Mouse (Mus musculus) CH12.LX (cell line): ENCODE measurements at regions not wholly inside any gene's neighbourhood (a gene's known extent, or its start where the extent isn't known, plus 50 kb on each side); places are given as distances from the start of the nearest gene placed in this dataset.

Experiments used
- DNase-seq: peaks from one replicate; pipeline ENCODE4 v3.0.0-alpha.2; 2013; ENCODE audit errors: extremely low read depth
- H3K27ac ChIP-seq: 2 replicates; pipeline ENCODE4 v1.5.1; 2012; ENCODE audit warnings: low read depth, mild to moderate bottlenecking, control low read depth, moderate library complexity; ENCODE audit not compliant: insufficient read depth
- H3K27me3 ChIP-seq: replicated peaks from 2 replicates; pipeline ENCODE3; 2012; ENCODE audit warnings: inconsistent platforms
- H3K36me3 ChIP-seq, 2 experiments: replicated peaks in 1 of 2; 2 replicates each; pipeline versions ENCODE3 to v1.6.1; 2012; ENCODE audit warnings: inconsistent platforms in 1 of 2, low read length in 1 of 2, mild to moderate bottlenecking in 1 of 2, mixed read lengths in 1 of 2, moderate library complexity in 1 of 2; ENCODE audit not compliant: control insufficient read depth in 1 of 2, insufficient read depth in 1 of 2
- H3K4me1 ChIP-seq, 2 experiments: 2 replicates each; pipeline ENCODE4 v1.6.1; 2012; ENCODE audit warnings: inconsistent platforms in 1 of 2, moderate library complexity in 1 of 2; ENCODE audit not compliant: insufficient read depth in 2 of 2, control insufficient read depth in 1 of 2
- H3K4me2 ChIP-seq: 2 replicates; pipeline ENCODE4 v1.6.1; 2012; ENCODE audit warnings: low read depth, mild to moderate bottlenecking, control low read depth; ENCODE audit not compliant: poor library complexity, insufficient read depth, severe bottlenecking
- H3K4me3 ChIP-seq, 3 experiments: fragments of 150-350 bp in 1 of 3; sonication (generic) in 1 of 3; replicated peaks in 1 of 3; 2 replicates each; pipeline versions ENCODE3 to v1.5.1; 2011 to 2012; ENCODE audit warnings: low read depth in 2 of 3, low read length in 2 of 3, mild to moderate bottlenecking in 2 of 3, moderate library complexity in 2 of 3, control low read depth in 1 of 3, improper control_type of control experiment in 1 of 3, inconsistent platforms in 1 of 3, mixed read lengths in 1 of 3; ENCODE audit not compliant: poor library complexity in 1 of 3
- H3K79me2 ChIP-seq: replicated peaks from 2 replicates; pipeline ENCODE4 v1.6.1; 2012; ENCODE audit warnings: mild to moderate bottlenecking, moderate library complexity; ENCODE audit not compliant: control insufficient read depth, poor library complexity, insufficient read depth, severe bottlenecking; ENCODE audit errors: extremely low read depth
- H3K9ac ChIP-seq: 2 replicates; pipeline ENCODE4 v1.6.1; 2012; ENCODE audit warnings: low read depth, mild to moderate bottlenecking, control low read depth, moderate library complexity; ENCODE audit not compliant: insufficient read depth
- H3K9me3 ChIP-seq: replicated peaks from 2 replicates; pipeline ENCODE3; 2012; ENCODE audit warnings: low read length, inconsistent platforms, mixed read lengths
- BHLHE40 ChIP-seq: IDR thresholded peaks from 2 replicates; pipeline ENCODE4 v1.6.1; 2011; ENCODE audit warnings: mild to moderate bottlenecking, low read depth, low read length, improper control_type of control experiment
- CHD1 ChIP-seq: IDR thresholded peaks from 2 replicates; pipeline ENCODE4 v1.6.1; 2012; ENCODE audit warnings: low read depth, low read length, improper control_type of control experiment, inconsistent platforms
- CTCF ChIP-seq, 2 experiments: IDR thresholded peaks in 1 of 2; conservative IDR thresholded peaks in 1 of 2; 2 replicates each; pipeline ENCODE4 v1.5.1; 2011 to 2012; ENCODE audit warnings: low read depth in 2 of 2, low read length in 2 of 2, improper control_type of control experiment in 1 of 2, inconsistent platforms in 1 of 2, mild to moderate bottlenecking in 1 of 2, moderate library complexity in 1 of 2
- ELF1 ChIP-seq: IDR thresholded peaks from 2 replicates; pipeline ENCODE4 v1.6.1; 2014; ENCODE audit warnings: low read depth, mild to moderate bottlenecking, inconsistent platforms, low read length, improper control_type of control experiment
- EP300 ChIP-seq: IDR thresholded peaks from 2 replicates; pipeline ENCODE4 v1.6.1; 2011; ENCODE audit warnings: low read length, improper control_type of control experiment
- ETS1 ChIP-seq: conservative IDR thresholded peaks from 2 replicates; pipeline ENCODE4 v1.6.1; 2012; ENCODE audit warnings: low read depth, mild to moderate bottlenecking, inconsistent platforms, low read length, improper control_type of control experiment, moderate library complexity
- HCFC1 ChIP-seq: IDR thresholded peaks from 2 replicates; pipeline ENCODE4 v1.6.1; 2012; ENCODE audit warnings: low read depth, mild to moderate bottlenecking, inconsistent platforms, low read length, improper control_type of control experiment
- IRF4 ChIP-seq: IDR thresholded peaks from 2 replicates; pipeline ENCODE4 v1.6.1; 2014; ENCODE audit warnings: low read depth, mild to moderate bottlenecking, inconsistent platforms, low read length, improper control_type of control experiment
- JUND ChIP-seq: conservative IDR thresholded peaks from 2 replicates; pipeline ENCODE4 v1.6.1; 2011; ENCODE audit warnings: low read depth, low read length, improper control_type of control experiment
- KAT2A ChIP-seq: IDR thresholded peaks from 2 replicates; pipeline ENCODE4 v1.6.1; 2012; ENCODE audit warnings: low read length, improper control_type of control experiment, inconsistent platforms; ENCODE audit not compliant: insufficient replicate concordance
- MAFK ChIP-seq: IDR thresholded peaks from 2 replicates; pipeline ENCODE4 v1.6.1; 2011; ENCODE audit warnings: low read length, improper control_type of control experiment; ENCODE audit not compliant: insufficient replicate concordance
- MAX ChIP-seq: IDR thresholded peaks from 2 replicates; pipeline ENCODE4 v1.6.1; 2011; ENCODE audit warnings: low read length, improper control_type of control experiment
- MAZ ChIP-seq: IDR thresholded peaks from 2 replicates; pipeline ENCODE4 v1.6.1; 2012; ENCODE audit warnings: low read depth, mild to moderate bottlenecking, inconsistent platforms, low read length, improper control_type of control experiment, moderate library complexity
- MXI1 ChIP-seq: IDR thresholded peaks from 2 replicates; pipeline ENCODE4 v1.6.1; 2011; ENCODE audit warnings: mild to moderate bottlenecking, low read depth, low read length, improper control_type of control experiment
- MYC ChIP-seq: IDR thresholded peaks from 2 replicates; pipeline ENCODE4 v1.6.1; 2011; ENCODE audit warnings: low read depth, mild to moderate bottlenecking, improper control_type of control experiment, low read length
- NRF1 ChIP-seq: IDR thresholded peaks from 2 replicates; pipeline ENCODE4 v1.6.1; 2014; ENCODE audit warnings: low read depth, mild to moderate bottlenecking, inconsistent platforms, low read length, improper control_type of control experiment, moderate library complexity
- SIN3A ChIP-seq: IDR thresholded peaks from 2 replicates; pipeline ENCODE4 v1.6.1; 2012; ENCODE audit warnings: low read length, improper control_type of control experiment, inconsistent platforms
- SMC3 ChIP-seq: IDR thresholded peaks from 2 replicates; pipeline ENCODE4 v1.6.1; 2011; ENCODE audit warnings: low read depth, low read length, improper control_type of control experiment
- TCF12 ChIP-seq: IDR thresholded peaks from 2 replicates; pipeline ENCODE4 v1.6.1; 2014; ENCODE audit warnings: low read depth, mild to moderate bottlenecking, inconsistent platforms, low read length, improper control_type of control experiment
- USF1 ChIP-seq: IDR thresholded peaks from 2 replicates; pipeline ENCODE4 v1.6.1; 2014; ENCODE audit warnings: low read depth, mild to moderate bottlenecking, inconsistent platforms, low read length, improper control_type of control experiment
- USF2 ChIP-seq: conservative IDR thresholded peaks from 2 replicates; pipeline ENCODE4 v1.6.1; 2011; ENCODE audit warnings: low read depth, low read length, improper control_type of control experiment
- ZC3H11A ChIP-seq: IDR thresholded peaks from 2 replicates; pipeline ENCODE4 v1.6.1; 2012; ENCODE audit warnings: low read depth, mild to moderate bottlenecking, inconsistent platforms, low read length, improper control_type of control experiment
- ZKSCAN1 ChIP-seq: IDR thresholded peaks from 2 replicates; pipeline ENCODE4 v1.6.1; 2012; ENCODE audit warnings: low read depth, inconsistent platforms, low read length, improper control_type of control experiment, borderline replicate concordance
- ZNF384 ChIP-seq: IDR thresholded peaks from 2 replicates; pipeline ENCODE4 v1.6.1; 2012; ENCODE audit warnings: low read depth, low read length, improper control_type of control experiment, inconsistent platforms
- dilution Hi-C: fragments of 300-500 bp; cut with MboI; formaldehyde crosslinking; loops from 2 replicates; pipeline ENCODE4 v1.14.3; 2020; ENCODE audit warnings: low sequenced_read_pairs; ENCODE audit not compliant: extremely low pct_unique_long_range_greater_than_20kb, extremely low pct_ligation_motif_present
- in situ Hi-C: fragments of 300-500 bp; cut with MboI; formaldehyde crosslinking; loops from 3 replicates; pipeline ENCODE4 v1.14.3; 2019; ENCODE audit warnings: low sequenced_read_pairs, low pct_ligation_motif_present, low pct_unique_long_range_greater_than_20kb, mixed read lengths

- Histone ChIP-seq H3K79me2 (no peaks in the 10 kb centered on the region), H3K9me3 (peaks cover 50% of the 10 kb centered on the region), H3K27me3 (no peaks in the 10 kb centered on the region), H3K4me2 (no peak overlapping the region), H3K4me3 (no peak overlapping the region), H3K9ac (no peak overlapping the region), H3K36me3 (no peaks in the 10 kb centered on the region)
- in situ Hi-C loops: no loop called here
- dilution Hi-C loops: no loop called here
- TF ChIP-seq MAZ (no peak), CTCF (conservative IDR thresholded peaks at IDR 0.05 in 1 of 2, IDR thresholded peaks at IDR 0.05 in 1 of 2; ENCODE audit: low read depth in 2 of 2, low read length in 2 of 2) (no peak), MXI1 (no peak), MAFK (no peak), CHD1 (no peak), ELF1 (no peak), HCFC1 (no peak), ETS1 (no peak), BHLHE40 (no peak)
- TF ChIP-seq, all 38 proteins: peak for 0
- no peaks in the 10 kb centered on the region for H3K4me1 ChIP-seq
- no peak for DNase-seq
- no peak overlapping the region for H3K27ac ChIP-seq
Observed at GRCm38 (mm10) chr13:69216579-69216978, 217.2 kb upstream of the Adcy2 start.

- Histone ChIP-seq H3K27me3 (no peaks in the 10 kb centered on the region), H3K27ac (no peak overlapping the region), H3K4me1 (no peaks in the 10 kb centered on the region), H3K9me3 (peaks cover 52% of the 10 kb centered on the region), H3K36me3 (no peaks in the 10 kb centered on the region), H3K4me3 (no peak overlapping the region), H3K9ac (no peak overlapping the region), H3K4me2 (no peak overlapping the region), H3K79me2 (no peaks in the 10 kb centered on the region)
- no peak for TF ChIP-seq USF2
- TF ChIP-seq IRF4: no peak
- no peak for TF ChIP-seq HCFC1
- no peak for TF ChIP-seq USF1
- TF ChIP-seq NRF1: no peak
- TF ChIP-seq MAX: no peak
- no peak for TF ChIP-seq JUND
- no peak for TF ChIP-seq SIN3A
- no peak for TF ChIP-seq EP300
- no peak for TF ChIP-seq KAT2A
- no peak for TF ChIP-seq TCF12
- TF ChIP-seq CHD1: no peak
- TF ChIP-seq ELF1: no peak
- TF ChIP-seq SMC3: no peak
- TF ChIP-seq ZC3H11A: no peak
- TF ChIP-seq MYC: no peak
- TF ChIP-seq MAFK: no peak
- no peak for TF ChIP-seq ZKSCAN1
- no peak for TF ChIP-seq ZNF384
- TF ChIP-seq MXI1: no peak
- DNase-seq: no peak
- in situ Hi-C loops: no loop called here
- dilution Hi-C loops: no loop called here
Observed at GRCm38 (mm10) chr13:69220425-69220824, 221.1 kb upstream of the Adcy2 start.
